Mouse (Mus musculus) forebrain, postnatal 0 days (tissue): ENCODE results near the gene Tesmin. TPM values are rescaled to one million over a fixed set of nuclear protein-coding genes. Genes with fewer than 3 reads are reported as not detected.
A peak's percentile ranks its signal among the peaks of the same experiment; 100 is the strongest.

Source experiments
- ATAC-seq: fragments of 200-750 bp; cut with Nextera tagmentation; 2 replicates; pipeline ENCODE4 v1.8.0; 2017; ENCODE audit warnings: mild to moderate bottlenecking, moderate library complexity
- DNase-seq: peaks from one replicate; pipeline ENCODE4 v3.0.0-alpha.2; 2015
- H3K27ac ChIP-seq: fragments of 300-500 bp; sonication (generic); 2 replicates; pipeline ENCODE4 v1.5.1; 2014; ENCODE audit warnings: low read depth, mild to moderate bottlenecking, antibody characterized with exemption, low read length, moderate library complexity, mixed read lengths
- H3K27me3 ChIP-seq: fragments of 300-500 bp; sonication (generic); 2 replicates; pipeline ENCODE4 v1.6.1; 2014; ENCODE audit warnings: mild to moderate bottlenecking, low read length, mixed read lengths; ENCODE audit not compliant: insufficient read depth
- H3K36me3 ChIP-seq: fragments of 300-500 bp; sonication (generic); 2 replicates; pipeline ENCODE4 v1.6.1; 2014; ENCODE audit warnings: mild to moderate bottlenecking, moderate library complexity; ENCODE audit not compliant: insufficient read depth
- H3K4me1 ChIP-seq: fragments of 300-500 bp; sonication (generic); 2 replicates; pipeline ENCODE4 v1.6.1; 2014; ENCODE audit warnings: antibody characterized with exemption; ENCODE audit not compliant: insufficient read depth
- H3K4me2 ChIP-seq: fragments of 300-500 bp; sonication (generic); 2 replicates; pipeline ENCODE4 v1.6.1; 2014; ENCODE audit warnings: low read depth, mild to moderate bottlenecking, moderate library complexity
- H3K4me3 ChIP-seq: fragments of 300-500 bp; sonication (generic); 2 replicates; pipeline ENCODE4 v1.5.1; 2014; ENCODE audit warnings: low read depth, low read length, mixed read lengths
- H3K9ac ChIP-seq: fragments of 300-500 bp; sonication (generic); 2 replicates; pipeline ENCODE4 v1.6.1; 2014; ENCODE audit warnings: mild to moderate bottlenecking
- H3K9me3 ChIP-seq: fragments of 300-500 bp; sonication (generic); 2 replicates; pipeline ENCODE4 v1.6.1; 2016; ENCODE audit warnings: low read length
- CTCF ChIP-seq: sonication (generic); IDR thresholded peaks from 2 replicates; pipeline ENCODE4 v1.5.1; 2016; ENCODE audit warnings: antibody characterized with exemption, control low read depth, low read depth
- WGBS: fragments of 180-500 bp; shearing (Covaris S2); extraction: QIAGEN DNeasy Blood & Tissue Kit; methylation state at CpG from one replicate; pipeline ENCODE4 v1.1.7; 2014; 5-methylcytosine and 5-hydroxymethylcytosine counted together
- polyA plus RNA-seq: library from polyadenylated mRNA; unstranded; fragments of >200 nt; fragmentation: Nextera tagmentation; extraction: Ambion mirVana; gene quantifications from 2 replicates; pipeline ENCODE4 v1.2.1, GENCODE M21; 2015
- total RNA-seq: library from RNA; depleted of rRNA; stranded (reverse); fragments of >200 nt; gene quantifications from 2 replicates; pipeline ENCODE4 v1.2.3, GENCODE M21; 2014

Tesmin gene
- total and polyA plus RNA-seq, 2 experiments from 2014 or later: 0.71 to 1.5 TPM

DNA sequence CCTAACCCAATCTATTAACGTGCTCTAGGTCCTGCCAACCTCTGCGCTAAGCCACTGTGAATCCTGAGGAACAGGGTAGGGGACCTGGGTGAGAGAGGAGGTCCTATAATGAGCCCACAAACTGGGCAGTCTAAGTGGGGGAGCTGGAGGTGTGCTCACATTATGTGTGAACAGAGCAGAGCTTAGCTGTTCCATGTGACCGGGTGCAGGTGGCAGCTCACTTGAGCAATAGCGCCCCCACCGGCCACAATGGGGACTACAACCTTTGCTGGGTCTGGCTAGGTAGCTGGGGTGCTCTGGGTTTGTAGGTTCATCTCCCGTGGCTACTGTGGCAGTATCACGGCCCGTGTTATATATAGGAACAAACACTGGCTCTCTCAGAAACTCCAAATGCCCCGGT, 48.2 kb downstream of the Tesmin start:
- ATAC-seq: no peak

DNA sequence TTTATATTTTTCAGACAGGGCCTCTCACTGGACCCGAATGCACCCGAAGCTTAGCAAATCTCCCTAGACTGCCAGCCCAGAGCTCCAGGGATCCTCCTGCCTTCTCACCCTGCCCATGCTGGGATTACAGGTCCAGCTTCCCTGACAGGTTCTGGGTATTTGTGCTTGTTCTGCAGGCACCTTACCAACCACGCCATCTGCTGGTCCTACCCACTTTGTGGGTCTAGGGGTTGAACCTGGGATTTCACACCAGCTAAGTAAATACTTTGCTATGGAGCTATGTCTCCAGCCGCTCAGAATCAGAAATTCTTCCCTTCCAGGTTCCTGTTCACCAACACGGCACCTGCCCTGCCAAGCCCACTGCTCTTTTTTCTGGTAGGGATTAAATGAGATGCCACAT, 49.3 kb downstream of the Tesmin start:
- Histone ChIP-seq H3K9ac (no peak overlapping the region), H3K27ac (no peak overlapping the region), H3K4me1 (no peaks in the 10 kb centered on the region), H3K4me3 (no peak overlapping the region), H3K27me3 (no peaks in the 10 kb centered on the region), H3K4me2 (no peak overlapping the region), H3K9me3 (no peaks in the 10 kb centered on the region), H3K36me3 (no peaks in the 10 kb centered on the region)
- WGBS: 68% methylated on average over 5 of the region's 5 CpGs
- no peak for ATAC-seq
- DNase-seq: no peak
- TF ChIP-seq CTCF: no peak

More for the DNA sequence above, 48.2 kb downstream of the Tesmin start:
- Histone ChIP-seq H3K4me1 (no peaks in the 10 kb centered on the region), H3K9ac (no peak overlapping the region), H3K36me3 (no peaks in the 10 kb centered on the region), H3K9me3 (no peaks in the 10 kb centered on the region), H3K27me3 (no peaks in the 10 kb centered on the region), H3K27ac (no peak overlapping the region), H3K4me3 (no peak overlapping the region), H3K4me2 (no peak overlapping the region)
- no peak for DNase-seq
- WGBS: 58% methylated on average over 9 of the region's 9 CpGs
- peak; percentile 39 for TF ChIP-seq CTCF

DNA sequence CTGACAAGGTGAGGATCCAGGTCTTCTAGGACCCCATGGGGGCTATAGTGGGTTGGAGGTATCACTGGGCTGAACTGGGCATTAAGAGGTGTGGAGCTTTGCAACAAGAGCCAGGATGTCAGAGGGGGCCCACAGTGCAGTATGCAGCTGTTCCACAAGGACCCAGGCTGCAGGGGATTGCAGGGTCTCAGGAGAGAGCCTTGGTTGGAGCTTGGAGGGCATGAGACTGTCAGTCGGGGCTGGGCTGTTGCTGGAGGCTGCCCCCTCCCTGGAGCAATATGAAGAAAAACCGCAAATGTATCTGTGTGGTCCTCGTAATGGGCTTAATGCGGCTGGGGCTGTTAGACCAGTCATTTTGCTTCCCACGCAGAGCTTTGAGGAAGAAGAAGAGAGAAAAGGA, 52.0 kb downstream of the Tesmin start:
- WGBS: 26% methylated on average over 5 of the region's 5 CpGs
- no peak overlapping the region for H3K9ac ChIP-seq

DNA sequence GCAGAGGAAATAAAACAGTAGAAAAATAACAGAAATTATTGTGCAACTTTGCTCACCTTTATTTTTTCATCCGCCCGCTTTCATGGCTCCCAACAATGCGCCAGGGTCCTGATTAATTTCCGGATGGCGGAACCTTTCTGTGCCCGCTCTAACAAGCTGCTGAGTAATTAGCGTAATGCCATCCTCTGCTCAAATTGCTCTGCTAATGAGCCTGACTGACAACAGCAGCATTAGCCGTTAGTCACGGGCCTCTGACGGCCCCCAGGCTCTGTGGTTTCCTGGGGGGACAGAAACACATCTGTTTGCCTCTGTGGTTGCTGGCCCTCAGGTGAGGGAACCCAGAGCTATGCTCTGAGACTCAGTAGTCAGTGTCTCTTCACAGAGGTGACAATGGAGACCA, 52.4 kb downstream of the Tesmin start:
- Histone ChIP-seq H3K4me3 (no peak overlapping the region; the same call in 1 of the 2 replicates), H3K4me1 (no peaks in the 10 kb centered on the region), H3K36me3 (no peaks in the 10 kb centered on the region), H3K9me3 (no peaks in the 10 kb centered on the region), H3K27ac (no peak overlapping the region), H3K9ac (no peak overlapping the region), H3K4me2 (peak overlapping the region; percentile 15), H3K27me3 (no peaks in the 10 kb centered on the region)
- TF ChIP-seq CTCF: no peak
- DNase-seq (no peak), ATAC-seq (no peak)
- WGBS: 11% methylated on average over 10 of the region's 10 CpGs

More for the DNA sequence above, 52.0 kb downstream of the Tesmin start:
- H3K27me3 ChIP-seq: no peaks in the 10 kb centered on the region
- ATAC-seq: no peak
- TF ChIP-seq CTCF: no peak
- no peaks in the 10 kb centered on the region for H3K9me3 ChIP-seq
- H3K36me3 ChIP-seq: no peaks in the 10 kb centered on the region
- no peak overlapping the region; the same call in 1 of the 2 replicates for H3K4me3 ChIP-seq
- no peak for DNase-seq
- H3K4me2 ChIP-seq: peak overlapping the region; percentile 15
- no peaks in the 10 kb centered on the region for H3K4me1 ChIP-seq
- H3K27ac ChIP-seq: no peak overlapping the region

DNA sequence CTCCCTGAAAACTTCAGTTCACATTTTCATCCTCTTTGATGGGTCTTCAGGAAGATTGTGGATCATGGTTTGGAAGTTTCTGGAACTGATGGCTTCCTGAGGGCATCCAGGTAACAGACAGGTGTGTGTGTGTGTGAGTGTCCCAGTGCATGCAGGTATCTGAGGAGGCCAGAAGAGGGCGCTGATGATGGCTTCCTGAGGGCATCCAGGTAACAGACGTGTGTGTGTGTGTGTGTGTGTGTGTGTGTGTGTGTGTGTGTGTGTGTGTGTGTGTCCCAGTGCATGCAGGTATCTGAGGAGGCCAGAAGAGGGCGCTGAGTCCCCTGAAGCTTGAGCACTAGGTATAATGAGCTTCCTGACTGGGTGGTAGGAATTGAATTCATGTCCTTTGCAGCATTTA, 58.7 kb downstream of the Tesmin start:
- WGBS: 83% methylated on average over 3 of the region's 3 CpGs
- no peaks in the 10 kb centered on the region for H3K9me3 ChIP-seq
- H3K27ac ChIP-seq: no peak overlapping the region
- H3K27me3 ChIP-seq: no peaks in the 10 kb centered on the region
- TF ChIP-seq CTCF: peak; percentile 14; the same call in 1 of the 2 replicates
- H3K4me2 ChIP-seq: no peak overlapping the region
- DNase-seq (no peak), ATAC-seq (no peak)
- no peaks in the 10 kb centered on the region for H3K4me1 ChIP-seq
- H3K4me3 ChIP-seq: no peak overlapping the region
- no peaks in the 10 kb centered on the region for H3K36me3 ChIP-seq
- H3K9ac ChIP-seq: no peak overlapping the region

DNA sequence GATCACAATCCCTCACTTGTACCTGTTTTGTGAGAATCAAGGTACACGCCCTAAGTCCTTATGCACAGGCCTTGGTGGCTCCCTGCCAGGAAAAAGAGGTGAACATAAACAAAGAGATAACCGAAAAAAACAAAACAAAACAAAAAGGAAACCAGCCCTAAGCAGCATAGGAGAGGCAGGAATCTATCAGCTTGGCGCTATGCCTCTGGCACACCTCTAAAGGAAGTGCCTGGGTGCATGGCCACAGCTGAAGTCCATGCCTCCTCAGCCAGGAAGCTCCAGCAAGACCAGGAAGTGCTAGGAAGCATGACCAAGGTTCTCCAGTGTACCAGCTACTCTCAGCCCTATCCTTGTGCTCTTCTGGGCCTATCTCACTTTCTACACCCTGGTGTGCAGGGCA, 60.6 kb downstream of the Tesmin start:
- H3K4me1 ChIP-seq: no peaks in the 10 kb centered on the region
- DNase-seq: no peak
- H3K4me3 ChIP-seq: no peak overlapping the region
- ATAC-seq: no peak
- no peak overlapping the region for H3K4me2 ChIP-seq
- H3K36me3 ChIP-seq: peaks cover 8% of the 10 kb centered on the region
- 83% methylated on average over 3 of the region's 3 CpGs for WGBS
- no peaks in the 10 kb centered on the region for H3K27me3 ChIP-seq
- TF ChIP-seq CTCF: no peak
- H3K27ac ChIP-seq: no peak overlapping the region
- no peak overlapping the region for H3K9ac ChIP-seq
- H3K9me3 ChIP-seq: no peaks in the 10 kb centered on the region

DNA sequence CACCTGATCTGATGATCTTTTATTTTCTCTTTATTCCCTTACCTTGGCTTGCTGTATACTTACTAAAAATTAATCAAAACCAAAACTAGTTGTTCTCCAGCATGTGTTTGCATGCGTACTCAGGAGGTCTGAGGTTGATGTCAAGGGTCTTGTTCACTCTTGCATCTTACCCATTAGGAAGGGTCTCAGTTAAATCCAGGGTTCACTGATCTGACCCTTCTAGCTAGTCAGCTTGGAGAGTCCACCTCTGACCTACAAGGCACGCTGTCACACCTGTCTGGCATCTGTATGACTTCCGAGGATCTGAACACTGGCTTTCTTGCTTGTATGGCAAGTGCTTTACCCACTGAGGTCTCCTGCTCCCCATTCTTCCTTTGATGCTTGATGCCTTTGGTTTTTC, 62.1 kb downstream of the Tesmin start:
- ATAC-seq: no peak
- H3K9me3 ChIP-seq: no peaks in the 10 kb centered on the region
- H3K27ac ChIP-seq: no peak overlapping the region
- H3K9ac ChIP-seq: no peak overlapping the region
- WGBS: 94% methylated on average over 3 of the region's 3 CpGs
- DNase-seq: no peak
- peaks cover 22% of the 10 kb centered on the region for H3K36me3 ChIP-seq
- no peak for TF ChIP-seq CTCF
- no peak overlapping the region for H3K4me3 ChIP-seq
- H3K4me2 ChIP-seq: no peak overlapping the region
- no peaks in the 10 kb centered on the region for H3K4me1 ChIP-seq
- no peaks in the 10 kb centered on the region for H3K27me3 ChIP-seq

DNA sequence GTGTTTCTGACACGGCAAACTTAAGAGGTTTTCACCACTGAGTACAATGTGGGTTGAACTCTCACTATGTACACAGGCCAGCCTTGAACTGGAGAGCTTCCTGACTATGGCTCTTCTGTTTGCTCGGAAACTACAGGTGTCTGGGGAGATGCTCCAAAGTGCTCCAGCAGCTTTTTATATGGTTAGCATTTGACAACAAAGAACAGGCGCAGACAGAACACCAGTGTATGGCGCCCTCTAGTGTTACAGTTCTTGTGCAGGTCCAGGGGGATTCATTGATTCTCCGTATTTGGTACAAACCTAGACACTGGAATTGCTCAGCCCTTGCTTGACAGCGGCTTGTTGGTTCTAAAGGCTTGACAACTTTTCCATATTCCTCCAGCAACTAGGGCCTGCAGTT, 62.5 kb downstream of the Tesmin start:
- DNase-seq: peak; percentile 93
- Histone ChIP-seq H3K4me2 (no peak overlapping the region), H3K9me3 (no peaks in the 10 kb centered on the region), H3K27ac (no peak overlapping the region), H3K36me3 (peaks cover 26% of the 10 kb centered on the region), H3K4me1 (no peaks in the 10 kb centered on the region), H3K27me3 (no peaks in the 10 kb centered on the region), H3K9ac (no peak overlapping the region), H3K4me3 (no peak overlapping the region)
- WGBS: 19% methylated on average over 6 of the region's 6 CpGs
- peak; percentile 91 for TF ChIP-seq CTCF
- peak; percentile 87 for ATAC-seq
